In genomic region chr15:78802776-78803391, GRCm38 (mm10) we compare ENCODE assay signal across 8 mouse cellular contexts. TPM values are rescaled to one million over a fixed set of nuclear protein-coding genes. Genes with fewer than 3 reads are reported as not detected.
A peak's percentile ranks its signal among the peaks of the same experiment; 100 is the strongest.
DNase-seq lines count a peak whose midpoint lies in the region; ATAC-seq and TF ChIP-seq lines count a peak whose summit lies in the region.

Gene Card10, minus strand, starts transcription at chr15:78803042.

- H3K27me3 ChIP-seq in embryonic facial prominence, embryonic 14.5 days (replicated peaks; ENCODE audit: control insufficient read depth, insufficient read depth, low read length), result peaks cover 39% of the 10 kb centered on the region
- no peaks in the 10 kb centered on the region for H3K27me3 ChIP-seq in heart, postnatal 0 days (ENCODE audit: control insufficient read depth, insufficient read depth, low read length)
- no peaks in the 10 kb centered on the region for H3K27me3 ChIP-seq in stomach, embryonic 15.5 days (replicated peaks)

- DNase-seq in ovary, postnatal 36 days (ENCODE audit: low spot score), result peak; percentile 61
- no peak for DNase-seq in ovary, postnatal 10 days (ENCODE audit: low spot score)
- no peak for DNase-seq in embryonic facial prominence, embryonic 14.5 days (ENCODE audit: low spot score)
- DNase-seq in heart, postnatal 0 days (ENCODE audit: low spot score), result peak; percentile 52
- DNase-seq in kidney, postnatal 25 days, result peak; percentile 79 to 91

- H3K9ac ChIP-seq in embryonic facial prominence, embryonic 14.5 days (ENCODE audit: low read depth, low read length), result peak within 1 kb of the TSS; percentile 69
- H3K9ac ChIP-seq in heart, postnatal 0 days (replicated peaks; ENCODE audit: low read depth, low read length), result peak within 1 kb of the TSS; percentile 72
- H3K9ac ChIP-seq in stomach, embryonic 15.5 days, result peak within 1 kb of the TSS; percentile 60

- peak; percentile 76 for ATAC-seq in embryonic facial prominence, embryonic 14.5 days (ENCODE audit: low read depth)
- ATAC-seq in heart, postnatal 0 days (ENCODE audit: insufficient read depth, low read depth), result peak; percentile 73
- peak; percentile 78 for ATAC-seq in megakaryocyte, adult 5-6 weeks (ENCODE audit: poor library complexity, severe bottlenecking)
- peak; percentile 62 for ATAC-seq in stomach, embryonic 15.5 days (ENCODE audit: insufficient read depth, low FRiP score, low read depth)
- no peak for ATAC-seq in erythroid progenitor cell, adult 5-6 weeks (replicated peaks; ENCODE audit: low FRiP score, poor library complexity, severe bottlenecking)

- H3K4me2 ChIP-seq in embryonic facial prominence, embryonic 14.5 days (ENCODE audit: low read depth, low read length), result peak within 1 kb of the TSS; percentile 97
- H3K4me2 ChIP-seq in heart, postnatal 0 days (ENCODE audit: low read depth, low read length), result peak within 1 kb of the TSS; percentile 83
- peak within 1 kb of the TSS; percentile 99 for H3K4me2 ChIP-seq in stomach, embryonic 15.5 days

- H3K4me3 ChIP-seq in embryonic facial prominence, embryonic 14.5 days (ENCODE audit: low read depth, low read length), result peak within 1 kb of the TSS; percentile 63
- peak within 1 kb of the TSS; percentile 65 for H3K4me3 ChIP-seq in heart, postnatal 0 days (ENCODE audit: low read depth, low read length)
- peak within 1 kb of the TSS; percentile 73 for H3K4me3 ChIP-seq in stomach, embryonic 15.5 days (replicated peaks)

- WGBS in embryonic facial prominence, embryonic 14.5 days, result 4% methylated on average over 22 of the region's 70 CpGs
- under 1% methylated on average over 62 of the region's 70 CpGs for WGBS in heart, postnatal 0 days
- 1% methylated on average over 63 of the region's 70 CpGs for WGBS in stomach, embryonic 15.5 days

- no peak within 1 kb of the TSS for H3K27ac ChIP-seq in embryonic facial prominence, embryonic 14.5 days (replicated peaks; ENCODE audit: low read depth, low read length)
- peak within 1 kb of the TSS; percentile 84 for H3K27ac ChIP-seq in heart, postnatal 0 days (ENCODE audit: low read depth)
- H3K27ac ChIP-seq in stomach, embryonic 15.5 days, result peak within 1 kb of the TSS; percentile 69

- TF ChIP-seq CTCF in heart, postnatal 0 days (IDR thresholded peaks at IDR 0.05; ENCODE audit: low read depth), result no peak

- no peaks in the 10 kb centered on the region; the same call in 1 of the 2 replicates for H3K4me1 ChIP-seq in embryonic facial prominence, embryonic 14.5 days (ENCODE audit: control insufficient read depth, insufficient read depth, low read length)
- peaks cover 22% of the 10 kb centered on the region for H3K4me1 ChIP-seq in heart, postnatal 0 days (ENCODE audit: control insufficient read depth, insufficient read depth)
- peaks cover 43% of the 10 kb centered on the region for H3K4me1 ChIP-seq in stomach, embryonic 15.5 days

- H3K9me3 ChIP-seq in embryonic facial prominence, embryonic 14.5 days (ENCODE audit: control insufficient read depth, low read length), result no peaks in the 10 kb centered on the region
- H3K9me3 ChIP-seq in heart, postnatal 0 days (replicated peaks; ENCODE audit: control insufficient read depth, low read length), result no peaks in the 10 kb centered on the region
- H3K9me3 ChIP-seq in stomach, embryonic 15.5 days, result no peaks in the 10 kb centered on the region

- no peak for TF ChIP-seq EP300 in heart, postnatal 0 days (IDR thresholded peaks at IDR 0.05; ENCODE audit: low read depth)

- H3K36me3 ChIP-seq in embryonic facial prominence, embryonic 14.5 days (ENCODE audit: control insufficient read depth, insufficient read depth, low read length), result no peaks in the 10 kb centered on the region
- H3K36me3 ChIP-seq in heart, postnatal 0 days (replicated peaks; ENCODE audit: control insufficient read depth, insufficient read depth, low read length), result no peaks in the 10 kb centered on the region
- H3K36me3 ChIP-seq in stomach, embryonic 15.5 days, result no peaks in the 10 kb centered on the region

RNA-seq across cellular contexts. Expression of gene Card10, which starts in this region (rescaled TPM):
- polyA plus RNA-seq in embryonic facial prominence, embryonic 14.5 days (2014; fragmentation: Nextera tagmentation; extraction: Ambion mirVana), result 6.1 and 6.3 TPM in 2 replicates
- 2.7 and 6.4 TPM in 2 replicates for total RNA-seq in heart, postnatal 0 days (2014; rRNA removed; ENCODE audit: low replicate concordance)
- 4.0 and 4.6 TPM in 2 replicates for polyA plus RNA-seq in heart, postnatal 0 days (2015; fragmentation: Nextera tagmentation; extraction: Ambion mirVana)
- 2.3 and 2.7 TPM in 2 replicates for total RNA-seq in megakaryocyte, adult 5-6 weeks (2015)
- total RNA-seq in megakaryocyte, adult 5-6 weeks (2017), result 0.92 and 1.1 TPM in 2 replicates
- 6.6 and 7.6 TPM in 2 replicates for polyA plus RNA-seq in stomach, embryonic 15.5 days (2015; fragmentation: Nextera tagmentation; extraction: Ambion mirVana)
- total RNA-seq in erythroid progenitor cell, adult 5-6 weeks (2015; ENCODE audit: low replicate concordance), result 0.42 and 0.72 TPM in 2 replicates
- total RNA-seq in erythroid progenitor cell, adult 5-6 weeks (2017; ENCODE audit: low replicate concordance), result not detected in 2 replicates

Comparison
In these comparisons a context has a peak if more than half of its experiments do, and no peak if none do; other contexts are left out.
1. DNase-seq: peak in ovary, postnatal 36 days (single experiment), heart, postnatal 0 days (single experiment) and kidney, postnatal 25 days (2 of 2); none in ovary, postnatal 10 days (single experiment) and embryonic facial prominence, embryonic 14.5 days (single experiment).
2. Peak in every context shown above with its lines, with median percentiles within 50 percentile points of each other: H3K4me2 ChIP-seq, H3K4me3 ChIP-seq and H3K9ac ChIP-seq.